Mouse (Mus musculus) liver, embryonic 16.5 days (tissue): ENCODE results near the gene Gper1. TPM values are rescaled to one million over a fixed set of nuclear protein-coding genes. Genes with fewer than 3 reads are reported as not detected.
"Not testable (repeated sequence)": the region's sequence is repeated elsewhere in the genome, so short reads cannot be mapped to it uniquely, and the experiment has no call there.

ENCODE experiments used
- ATAC-seq: fragments of 200-750 bp; cut with Nextera tagmentation; 2 replicates; pipeline ENCODE4 v1.8.0; 2017; ENCODE audit warnings: low read depth, mild to moderate bottlenecking, moderate number of reproducible peaks, moderate library complexity
- H3K27ac ChIP-seq: fragments of 300-500 bp; sonication (generic); 2 replicates; pipeline ENCODE4 v1.5.1; 2014; ENCODE audit warnings: mild to moderate bottlenecking, low read length
- H3K27me3 ChIP-seq: fragments of 300-500 bp; sonication (generic); 2 replicates; pipeline ENCODE4 v1.6.1; 2014; ENCODE audit warnings: low read depth, low read length, mixed read lengths; ENCODE audit not compliant: control insufficient read depth, insufficient read depth
- H3K36me3 ChIP-seq: fragments of 300-500 bp; sonication (generic); 2 replicates; pipeline ENCODE4 v1.6.1; 2014; ENCODE audit warnings: mild to moderate bottlenecking; ENCODE audit not compliant: control insufficient read depth, insufficient read depth
- H3K4me1 ChIP-seq: fragments of 300-500 bp; sonication (generic); 2 replicates; pipeline ENCODE4 v1.6.1; 2014; ENCODE audit warnings: low read depth, low read length, mixed read lengths; ENCODE audit not compliant: control insufficient read depth
- H3K4me2 ChIP-seq: fragments of 300-500 bp; sonication (generic); 2 replicates; pipeline ENCODE4 v1.6.1; 2014; ENCODE audit warnings: low read depth, low read length, mixed read lengths
- H3K4me3 ChIP-seq: fragments of 300-500 bp; sonication (generic); 2 replicates; pipeline ENCODE4 v1.5.1; 2014; ENCODE audit warnings: low read depth, mild to moderate bottlenecking, low read length
- H3K9ac ChIP-seq: fragments of 300-500 bp; sonication (generic); 2 replicates; pipeline ENCODE4 v1.6.1; 2014; ENCODE audit warnings: low read depth, low read length
- H3K9me3 ChIP-seq: fragments of 300-500 bp; sonication (generic); replicated peaks from 2 replicates; pipeline ENCODE4 v1.6.1; 2016; ENCODE audit warnings: low read length; ENCODE audit not compliant: control insufficient read depth
- WGBS: fragments of 180-500 bp; shearing (Covaris S2); extraction: QIAGEN DNeasy Blood & Tissue Kit; methylation state at CpG from one replicate; pipeline ENCODE4 v1.1.7; 2014; ENCODE audit not compliant: insufficient replicate concordance; 5-methylcytosine and 5-hydroxymethylcytosine counted together
- polyA plus RNA-seq: library from polyadenylated mRNA; unstranded; fragments of >200 nt; fragmentation: Nextera tagmentation; extraction: Ambion mirVana; gene quantifications from 2 replicates; pipeline ENCODE4 v1.2.1, GENCODE M21; 2015

The Gper1 gene
- polyA plus RNA-seq, 1 experiment from 2014 or later, result 0.15 TPM

GRCm38 (mm10) chr5:139388694-139389675, 34.0 kb upstream of the Gper1 start:
- H3K9me3 ChIP-seq, result no peaks in the 10 kb centered on the region
- 34% methylated on average over 17 of the region's 17 CpGs for WGBS
- ATAC-seq, result peak; percentile 76
- H3K4me3 ChIP-seq, result peak overlapping the region; percentile 78
- peak overlapping the region; percentile 100 for H3K27ac ChIP-seq
- H3K4me1 ChIP-seq, result peaks cover 87% of the 10 kb centered on the region
- peaks cover 35% of the 10 kb centered on the region for H3K36me3 ChIP-seq
- H3K4me2 ChIP-seq, result peak overlapping the region; percentile 80
- peak overlapping the region; percentile 96 for H3K9ac ChIP-seq
- no peaks in the 10 kb centered on the region for H3K27me3 ChIP-seq

- 3% methylated on average over 6 of the region's 6 CpGs for WGBS
- peak overlapping the region; percentile 96 for H3K9ac ChIP-seq
- H3K27me3 ChIP-seq, result no peaks in the 10 kb centered on the region
- H3K36me3 ChIP-seq, result peaks cover 41% of the 10 kb centered on the region
- peak; percentile 86 for ATAC-seq
- peak overlapping the region; percentile 78 for H3K4me3 ChIP-seq
- H3K4me1 ChIP-seq, result peaks cover 87% of the 10 kb centered on the region
- H3K27ac ChIP-seq, result peak overlapping the region; percentile 100
- peak overlapping the region; percentile 80 for H3K4me2 ChIP-seq
- H3K9me3 ChIP-seq, result no peaks in the 10 kb centered on the region
These were observed 33.3 kb upstream of the Gper1 start for GRCm38 (mm10) chr5:139389676-139390061.

GRCm38 (mm10) chr5:139390324-139391119, 32.4 kb upstream of the Gper1 start:
- H3K36me3 ChIP-seq, result peaks cover 44% of the 10 kb centered on the region
- peak overlapping the region; percentile 80 for H3K4me2 ChIP-seq
- WGBS, result 30% methylated on average over 5 of the region's 5 CpGs
- peak overlapping the region; percentile 96 for H3K9ac ChIP-seq
- H3K4me3 ChIP-seq, result peak overlapping the region; percentile 78
- H3K9me3 ChIP-seq, H3K27me3 ChIP-seq: not testable (repeated sequence)
- H3K4me1 ChIP-seq, result peaks cover 87% of the 10 kb centered on the region
- peak; percentile 19 for ATAC-seq
- peak overlapping the region; percentile 100 for H3K27ac ChIP-seq

- Histone ChIP-seq H3K9ac (peak overlapping the region; percentile 80), H3K27ac (peak overlapping the region; percentile 45), H3K9me3 (no peaks in the 10 kb centered on the region), H3K27me3 (no peaks in the 10 kb centered on the region), H3K4me2 (peak overlapping the region; percentile 76), H3K36me3 (peaks cover 40% of the 10 kb centered on the region), H3K4me1 (peaks cover 78% of the 10 kb centered on the region), H3K4me3 (peak overlapping the region; percentile 78)
- WGBS, result 77% methylated on average over 11 of the region's 11 CpGs
- ATAC-seq, result no peak
These were observed 31.5 kb upstream of the Gper1 start for GRCm38 (mm10) chr5:139391309-139391990.

- no peaks in the 10 kb centered on the region for H3K9me3 ChIP-seq
- no peaks in the 10 kb centered on the region for H3K27me3 ChIP-seq
- H3K9ac ChIP-seq, result no peak overlapping the region; the same call in 1 of the 2 replicates
- H3K36me3 ChIP-seq, result peaks cover 40% of the 10 kb centered on the region
- H3K4me3 ChIP-seq, result no peak overlapping the region
- no peak for ATAC-seq
- H3K4me1 ChIP-seq, result peaks cover 73% of the 10 kb centered on the region
- peak overlapping the region; percentile 76; the same call in 1 of the 2 replicates for H3K4me2 ChIP-seq
- no peak overlapping the region for H3K27ac ChIP-seq
- 89% methylated on average over 37 of the region's 37 CpGs for WGBS
These were observed 30.4 kb upstream of the Gper1 start for GRCm38 (mm10) chr5:139392219-139393196.

GRCm38 (mm10) chr5:139393197-139393588, 29.8 kb upstream of the Gper1 start:
- H3K9me3 ChIP-seq, result no peaks in the 10 kb centered on the region
- H3K4me1 ChIP-seq, result peaks cover 73% of the 10 kb centered on the region
- peaks cover 40% of the 10 kb centered on the region for H3K36me3 ChIP-seq
- H3K27ac ChIP-seq, result peak overlapping the region; percentile 77
- no peak overlapping the region for H3K4me3 ChIP-seq
- 93% methylated on average over 16 of the region's 16 CpGs for WGBS
- H3K27me3 ChIP-seq, result no peaks in the 10 kb centered on the region
- ATAC-seq, result no peak
- no peak overlapping the region for H3K9ac ChIP-seq
- no peak overlapping the region for H3K4me2 ChIP-seq

GRCm38 (mm10) chr5:139394399-139394798, 28.6 kb upstream of the Gper1 start:
- H3K4me2 ChIP-seq, result peak overlapping the region; percentile 17
- ATAC-seq, result peak; percentile 22
- no peaks in the 10 kb centered on the region for H3K9me3 ChIP-seq
- H3K36me3 ChIP-seq, result peaks cover 40% of the 10 kb centered on the region
- H3K27ac ChIP-seq, result peak overlapping the region; percentile 77
- H3K9ac ChIP-seq, result peak overlapping the region; percentile 25
- H3K27me3 ChIP-seq, result no peaks in the 10 kb centered on the region
- no peak overlapping the region for H3K4me3 ChIP-seq
- H3K4me1 ChIP-seq, result peaks cover 69% of the 10 kb centered on the region
- 24% methylated on average over 7 of the region's 7 CpGs for WGBS

- Histone ChIP-seq H3K27me3 (no peaks in the 10 kb centered on the region), H3K4me2 (no peak overlapping the region), H3K4me1 (peaks cover 63% of the 10 kb centered on the region), H3K9ac (no peak overlapping the region), H3K9me3 (no peaks in the 10 kb centered on the region), H3K4me3 (no peak overlapping the region), H3K27ac (no peak overlapping the region), H3K36me3 (peaks cover 40% of the 10 kb centered on the region)
- WGBS, result 84% methylated on average over 4 of the region's 4 CpGs
- ATAC-seq, result no peak
These were observed 27.4 kb upstream of the Gper1 start for GRCm38 (mm10) chr5:139395528-139395927.
